8 mouse cellular contexts compared by ENCODE assay signal in genomic region chr15:78772856-78773255, GRCm38 (mm10). TPM values are rescaled to one million over a fixed set of nuclear protein-coding genes. Genes with fewer than 3 reads are reported as not detected.
DNase-seq lines count a peak whose midpoint lies in the region; ATAC-seq and TF ChIP-seq lines count a peak whose summit lies in the region.

No protein-coding gene starts in this region.

- DNase-seq in kidney, postnatal 0 days (ENCODE audit: low spot score): no peak
- no peak for DNase-seq in kidney, adult 8-10 months
- no peak for DNase-seq in embryonic facial prominence, embryonic 11.5 days (ENCODE audit: low spot score)
- no peak for DNase-seq in hindbrain, postnatal 0 days (ENCODE audit: low spot score)
- DNase-seq in retina, embryonic 14.5 days (ENCODE audit: low spot score): no peak
- DNase-seq in testis, postnatal 10 days (ENCODE audit: low spot score): no peak
- no peak for DNase-seq in urinary bladder, adult 2 months (ENCODE audit: low spot score)

- H3K9me3 ChIP-seq in kidney, postnatal 0 days (replicated peaks; ENCODE audit: low read length): no peaks in the 10 kb centered on the region
- no peaks in the 10 kb centered on the region; the same call in 1 of the 2 replicates for H3K9me3 ChIP-seq in embryonic facial prominence, embryonic 11.5 days (replicated peaks; ENCODE audit: control insufficient read depth, low read length)
- no peaks in the 10 kb centered on the region for H3K9me3 ChIP-seq in hindbrain, postnatal 0 days (ENCODE audit: low read length)
- H3K9me3 ChIP-seq in midbrain, embryonic 15.5 days: no peaks in the 10 kb centered on the region

- H3K36me3 ChIP-seq in kidney, postnatal 0 days (ENCODE audit: insufficient read depth, low read length): 0 out of 2 replicates have a peak, but pooled peaks cover 10% of the 10 kb centered on the region
- H3K36me3 ChIP-seq in embryonic facial prominence, embryonic 11.5 days (replicated peaks; ENCODE audit: control insufficient read depth, insufficient read depth, low read depth, low read length): no peaks in the 10 kb centered on the region
- H3K36me3 ChIP-seq in hindbrain, postnatal 0 days (ENCODE audit: insufficient read depth, low read length): no peaks in the 10 kb centered on the region
- no peaks in the 10 kb centered on the region for H3K36me3 ChIP-seq in midbrain, embryonic 15.5 days (replicated peaks)

- H3K27ac ChIP-seq in kidney, postnatal 0 days: peak overlapping the region; percentile 71
- H3K27ac ChIP-seq in embryonic facial prominence, embryonic 11.5 days (replicated peaks; ENCODE audit: low read depth, low read length): no peak overlapping the region
- peak overlapping the region; percentile 42; the same call in 1 of the 2 replicates for H3K27ac ChIP-seq in hindbrain, postnatal 0 days
- peak overlapping the region; percentile 80 for H3K27ac ChIP-seq in midbrain, embryonic 15.5 days

- no peaks in the 10 kb centered on the region for H3K4me1 ChIP-seq in kidney, postnatal 0 days (replicated peaks; ENCODE audit: insufficient read depth, low read length)
- H3K4me1 ChIP-seq in embryonic facial prominence, embryonic 11.5 days (ENCODE audit: control insufficient read depth, insufficient read depth, low read length): peaks cover 8% of the 10 kb centered on the region; the same call in 1 of the 2 replicates
- peaks cover 3% of the 10 kb centered on the region; the same call in 1 of the 2 replicates for H3K4me1 ChIP-seq in hindbrain, postnatal 0 days (ENCODE audit: insufficient read depth, low read length)
- H3K4me1 ChIP-seq in midbrain, embryonic 15.5 days: peaks cover 42% of the 10 kb centered on the region

- H3K27me3 ChIP-seq in kidney, postnatal 0 days (ENCODE audit: insufficient read depth, low read length): no peaks in the 10 kb centered on the region
- no peaks in the 10 kb centered on the region for H3K27me3 ChIP-seq in embryonic facial prominence, embryonic 11.5 days (ENCODE audit: control insufficient read depth, insufficient read depth, low read length)
- no peaks in the 10 kb centered on the region for H3K27me3 ChIP-seq in hindbrain, postnatal 0 days (ENCODE audit: insufficient read depth, low read length)
- no peaks in the 10 kb centered on the region for H3K27me3 ChIP-seq in midbrain, embryonic 15.5 days (replicated peaks)

- no peak for ATAC-seq in kidney, postnatal 0 days (replicated peaks; ENCODE audit: low FRiP score, low read depth)
- ATAC-seq in embryonic facial prominence, embryonic 11.5 days (replicated peaks; ENCODE audit: insufficient number of reproducible peaks, low FRiP score, low TSS enrichment, low read depth): no peak
- peak; percentile 3; the same call in 1 of the 2 replicates for ATAC-seq in hindbrain, postnatal 0 days
- no peak for ATAC-seq in midbrain, embryonic 15.5 days (replicated peaks)

- H3K9ac ChIP-seq in kidney, postnatal 0 days (ENCODE audit: low read depth, low read length): peak overlapping the region; percentile 46; the same call in 1 of the 2 replicates
- H3K9ac ChIP-seq in embryonic facial prominence, embryonic 11.5 days (replicated peaks; ENCODE audit: low read length): peak overlapping the region; percentile 34; the same call in 1 of the 2 replicates
- 0 out of 2 replicates have a peak overlapping the region, but pooled peaks have one; percentile 6 for H3K9ac ChIP-seq in hindbrain, postnatal 0 days (replicated peaks; ENCODE audit: low read length)
- H3K9ac ChIP-seq in midbrain, embryonic 15.5 days: no peak overlapping the region

- H3K4me2 ChIP-seq in kidney, postnatal 0 days (ENCODE audit: low read length): peak overlapping the region; percentile 48
- H3K4me2 ChIP-seq in embryonic facial prominence, embryonic 11.5 days (ENCODE audit: low read depth, low read length): peak overlapping the region; percentile 44
- H3K4me2 ChIP-seq in hindbrain, postnatal 0 days (ENCODE audit: low read depth, low read length): peak overlapping the region; percentile 39
- peak overlapping the region; percentile 34 for H3K4me2 ChIP-seq in midbrain, embryonic 15.5 days

- 44% methylated on average over 14 of the region's 14 CpGs for WGBS in kidney, postnatal 0 days
- WGBS in embryonic facial prominence, embryonic 11.5 days: 36% methylated on average over 14 of the region's 14 CpGs
- WGBS in hindbrain, postnatal 0 days: 37% methylated on average over 14 of the region's 14 CpGs
- WGBS in midbrain, embryonic 15.5 days: 26% methylated on average over 14 of the region's 14 CpGs

- TF ChIP-seq CTCF in kidney, postnatal 0 days (IDR thresholded peaks at IDR 0.05; ENCODE audit: low read depth): no peak
- no peak for TF ChIP-seq CTCF in hindbrain, postnatal 0 days (IDR thresholded peaks at IDR 0.05; ENCODE audit: low read depth)

- H3K4me3 ChIP-seq in kidney, postnatal 0 days (replicated peaks; ENCODE audit: low read depth, low read length): peak overlapping the region; percentile 20
- peak overlapping the region; percentile 21 for H3K4me3 ChIP-seq in embryonic facial prominence, embryonic 11.5 days (ENCODE audit: low read depth, low read length)
- peak overlapping the region; percentile 8 for H3K4me3 ChIP-seq in hindbrain, postnatal 0 days (ENCODE audit: low read length)
- H3K4me3 ChIP-seq in midbrain, embryonic 15.5 days: peak overlapping the region; percentile 25

RNA-seq across cellular contexts. Expression of gene Mfng, which starts 0.4 kb away (rescaled TPM):
- 18.8 and 18.9 TPM in 2 replicates for polyA plus RNA-seq in kidney, postnatal 0 days (2015; fragmentation: Nextera tagmentation; extraction: Ambion mirVana)
- polyA plus RNA-seq in embryonic facial prominence, embryonic 11.5 days (2014; fragmentation: Nextera tagmentation; extraction: Ambion mirVana): 15.9 and 19.1 TPM in 2 replicates
- total RNA-seq in hindbrain, postnatal 0 days (2014; rRNA removed): 12.7 and 15.2 TPM in 2 replicates
- 16.6 and 17.9 TPM in 2 replicates for polyA plus RNA-seq in hindbrain, postnatal 0 days (2015; fragmentation: Nextera tagmentation; extraction: Ambion mirVana)
- polyA plus RNA-seq in midbrain, embryonic 15.5 days (2015; fragmentation: Nextera tagmentation; extraction: Ambion mirVana): 27.1 and 30.1 TPM in 2 replicates
- 8.0 and 9.2 TPM in 2 replicates for polyA plus RNA-seq in urinary bladder, adult 2 months (2012; rRNA removed)

RNA-seq across cellular contexts. Expression of gene Card10, which starts 30.0 kb away (rescaled TPM):
- 8.2 and 9.2 TPM in 2 replicates for polyA plus RNA-seq in kidney, postnatal 0 days (2015; fragmentation: Nextera tagmentation; extraction: Ambion mirVana)
- 1.8 and 2.6 TPM in 2 replicates for polyA plus RNA-seq in embryonic facial prominence, embryonic 11.5 days (2014; fragmentation: Nextera tagmentation; extraction: Ambion mirVana)
- total RNA-seq in hindbrain, postnatal 0 days (2014; rRNA removed): 0.94 and 1.4 TPM in 2 replicates
- polyA plus RNA-seq in hindbrain, postnatal 0 days (2015; fragmentation: Nextera tagmentation; extraction: Ambion mirVana): 2.3 and 2.6 TPM in 2 replicates
- polyA plus RNA-seq in midbrain, embryonic 15.5 days (2015; fragmentation: Nextera tagmentation; extraction: Ambion mirVana): 2.1 and 2.3 TPM in 2 replicates
- polyA plus RNA-seq in urinary bladder, adult 2 months (2012; rRNA removed): 8.6 and 9.5 TPM in 2 replicates

RNA-seq across cellular contexts. Expression of gene Elfn2, which starts 54.3 kb away (rescaled TPM):
- 0.10 and 0.13 TPM in 2 replicates for polyA plus RNA-seq in kidney, postnatal 0 days (2015; fragmentation: Nextera tagmentation; extraction: Ambion mirVana)
- 0.28 TPM in 1 of 2 replicates, not detected in the other for polyA plus RNA-seq in embryonic facial prominence, embryonic 11.5 days (2014; fragmentation: Nextera tagmentation; extraction: Ambion mirVana)
- 40.9 and 43.1 TPM in 2 replicates for total RNA-seq in hindbrain, postnatal 0 days (2014; rRNA removed)
- 8.4 and 9.1 TPM in 2 replicates for polyA plus RNA-seq in hindbrain, postnatal 0 days (2015; fragmentation: Nextera tagmentation; extraction: Ambion mirVana)
- polyA plus RNA-seq in midbrain, embryonic 15.5 days (2015; fragmentation: Nextera tagmentation; extraction: Ambion mirVana): 10.1 and 11.1 TPM in 2 replicates
- polyA plus RNA-seq in urinary bladder, adult 2 months (2012; rRNA removed): 0.03 and 0.04 TPM in 2 replicates
